Mouse (Mus musculus): ENCODE measurements around the gene Ndufs3. TPM values are rescaled to one million over a fixed set of nuclear protein-coding genes. Genes with fewer than 3 reads are reported as not detected.

Ndufs3 gene
- 100 to 1,000 TPM; 143 to 153 TPM for total RNA-seq (2023)

GRCm38 (mm10) chr2:90904076-90904855 lies at the start of gene Ndufs3, which contains the start of gene Kbtbd4:
Gene Ndufs3 (minus strand): TSS chr2:90904827.
Gene Kbtbd4 (plus strand): TSS chr2:90904740.

GRCm38 (mm10) chr2:90940233-90941229 lies 35.9 kb upstream of the Ndufs3 start, which contains the start of gene Celf1:
Gene Celf1 (plus strand): TSS chr2:90940382.

DNA sequence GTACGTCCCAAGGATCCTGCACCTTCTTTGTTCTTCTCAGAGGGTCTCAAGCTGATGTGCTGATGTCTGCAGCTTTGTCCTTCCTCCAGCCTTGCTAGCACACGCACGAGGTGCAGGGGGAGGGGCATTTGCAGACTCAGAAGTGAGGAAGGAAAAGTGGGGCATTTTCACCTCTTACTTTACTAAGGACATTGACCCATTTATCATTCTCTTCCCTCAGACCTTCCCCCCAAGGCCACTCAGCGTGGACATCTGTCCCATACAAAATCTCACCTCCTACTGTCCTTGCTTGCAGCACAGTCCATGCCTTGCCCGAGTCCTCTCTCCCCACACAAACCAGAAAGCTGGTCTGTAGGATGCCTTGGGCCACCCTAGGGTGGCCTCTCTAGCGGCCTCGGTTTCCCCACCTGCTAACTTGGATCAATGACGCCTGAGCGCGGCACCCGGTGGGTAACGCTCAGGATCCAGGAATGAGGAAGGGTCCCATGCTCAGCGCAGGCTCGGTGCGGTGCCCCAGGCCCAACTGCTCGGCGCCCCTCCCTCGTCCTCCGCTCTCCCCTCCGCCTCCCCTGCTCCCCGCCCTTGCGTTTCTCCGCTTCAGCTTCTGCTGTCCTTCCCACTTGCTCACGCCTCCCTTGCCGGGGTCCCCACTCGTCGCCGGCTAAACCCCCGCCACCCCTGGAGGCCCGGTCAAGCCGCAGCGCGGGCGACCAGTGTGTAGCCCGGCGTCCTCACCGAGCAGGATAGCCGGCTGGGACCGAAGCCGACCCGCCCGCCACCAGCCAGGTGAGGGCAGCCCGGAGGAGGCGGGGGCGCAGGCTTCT lies 19.2 kb downstream of the Ndufs3 start, which contains the start of gene C1qtnf4:
Gene C1qtnf4 (plus strand): TSS at position 643 of the 824 bp plus-strand sequence.

DNA sequence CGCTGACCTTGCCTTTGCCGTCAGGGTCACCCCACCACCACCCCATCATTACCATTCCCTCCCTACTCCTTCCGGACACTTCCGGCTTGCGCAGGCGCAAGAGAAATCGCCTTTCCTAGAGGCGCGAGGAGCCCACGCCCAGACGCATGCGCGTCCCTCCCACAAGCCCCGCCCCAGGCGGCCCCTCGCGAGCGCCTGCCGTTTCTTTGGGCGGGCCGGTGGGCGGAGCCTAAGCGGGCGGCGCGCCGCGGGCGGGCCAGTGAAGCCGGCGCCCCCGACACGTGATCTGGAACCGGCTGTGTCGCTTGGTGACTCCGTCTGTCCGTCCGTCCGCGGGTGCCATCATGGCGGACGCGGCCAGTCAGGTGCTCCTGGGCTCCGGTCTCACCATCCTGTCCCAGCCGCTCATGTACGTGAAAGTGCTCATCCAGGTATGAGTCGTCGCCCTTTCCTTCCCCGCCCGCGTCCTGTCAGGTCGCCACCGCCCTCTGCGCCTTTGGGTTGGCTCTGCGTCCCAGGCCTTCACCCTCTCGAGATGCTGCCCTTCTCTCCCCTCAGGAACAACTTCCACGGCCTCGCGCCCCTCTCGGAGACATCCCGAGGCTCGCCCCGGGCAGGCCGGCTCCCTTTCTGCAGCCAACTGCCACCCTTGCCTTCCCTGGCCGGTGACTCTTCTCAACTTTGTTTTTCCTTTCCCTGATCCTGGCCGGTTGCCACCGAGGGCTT lies 57.5 kb downstream of the Ndufs3 start, which contains the start of gene Mtch2:
Gene Mtch2 (plus strand): TSS at position 201 of the 726 bp plus-strand sequence.

Other genes starting within 250 kb of the Ndufs3 start
- 10 to 100 TPM; 60.0 to 77.8 TPM for gene Nup160, start 227.6 kb downstream of the Ndufs3 start, total RNA-seq (2023)
- 100 to 1,000 TPM; 233 to 275 TPM for gene Fnbp4, start 159.5 kb downstream of the Ndufs3 start, total RNA-seq (2023)
- not detected for gene Agbl2, start 122.1 kb downstream of the Ndufs3 start, total RNA-seq (2023)
- 10 to 100 TPM; 81.4 to 88.3 TPM for gene Mtch2, start 57.7 kb downstream of the Ndufs3 start, total RNA-seq (2023)
- gene C1qtnf4, start 19.0 kb downstream of the Ndufs3 start, total RNA-seq (2023): 1 to 10 TPM in 1 of 2 experiments, not detected in 1; 1.3 TPM
- 10 to 100 TPM; 30.5 to 45.8 TPM for gene Kbtbd4, start 87 bp downstream of the Ndufs3 start, total RNA-seq (2023)
- 100 to 1,000 TPM in 1 of 2 experiments, 10 to 100 TPM in 1; 97.1 to 118 TPM for gene Celf1, start 35.6 kb upstream of the Ndufs3 start, total RNA-seq (2023)
- 1 to 10 TPM in 1 of 2 experiments, not detected in 1; 1.9 TPM for gene Rapsn, start 130.8 kb upstream of the Ndufs3 start, total RNA-seq (2023)
- gene Psmc3, start 149.2 kb upstream of the Ndufs3 start, total RNA-seq (2023): 100 to 1,000 TPM; 131 to 145 TPM
- gene Slc39a13, start 165.6 kb upstream of the Ndufs3 start, total RNA-seq (2023): 10 to 100 TPM; 24.4 to 27.9 TPM
- 1 to 10 TPM; 1.6 to 2.0 TPM for gene Spi1, start 177.6 kb upstream of the Ndufs3 start, total RNA-seq (2023)
- not detected for gene Mybpc3, start 213.3 kb upstream of the Ndufs3 start, total RNA-seq (2023)

Data from T-cell, adult 66 days (primary cell).